8 mouse cellular contexts compared by ENCODE assay signal in genomic region chr17:86145079-86145951, GRCm38 (mm10). TPM values are rescaled to one million over a fixed set of nuclear protein-coding genes. Genes with fewer than 3 reads are reported as not detected.
DNase-seq lines count a peak whose midpoint lies in the region; ATAC-seq and TF ChIP-seq lines count a peak whose summit lies in the region.

Srbd1 (minus strand) TSS chr17:86145175.

- no peak for TF ChIP-seq CTCF in midbrain, postnatal 0 days (IDR thresholded peaks at IDR 0.05)

- peak within 1 kb of the TSS; percentile 97 for H3K4me2 ChIP-seq in embryonic facial prominence, embryonic 13.5 days
- peak within 1 kb of the TSS; percentile 82 for H3K4me2 ChIP-seq in limb, embryonic 15.5 days
- H3K4me2 ChIP-seq in midbrain, postnatal 0 days (ENCODE audit: low read depth, low read length, poor library complexity, severe bottlenecking) = peak within 1 kb of the TSS; percentile 99

- H3K27me3 ChIP-seq in embryonic facial prominence, embryonic 13.5 days = no peaks in the 10 kb centered on the region
- no peaks in the 10 kb centered on the region for H3K27me3 ChIP-seq in limb, embryonic 15.5 days
- no peaks in the 10 kb centered on the region for H3K27me3 ChIP-seq in midbrain, postnatal 0 days (ENCODE audit: insufficient read depth, low read length)

- no peaks in the 10 kb centered on the region for H3K9me3 ChIP-seq in embryonic facial prominence, embryonic 13.5 days
- no peaks in the 10 kb centered on the region for H3K9me3 ChIP-seq in limb, embryonic 15.5 days
- H3K9me3 ChIP-seq in midbrain, postnatal 0 days (ENCODE audit: low read length) = no peaks in the 10 kb centered on the region

- ATAC-seq in embryonic facial prominence, embryonic 13.5 days (ENCODE audit: insufficient number of reproducible peaks, insufficient read depth, low FRiP score, low TSS enrichment, low read depth) = peak; percentile 88
- peak; percentile 93 for ATAC-seq in limb, embryonic 15.5 days (ENCODE audit: insufficient number of reproducible peaks, low FRiP score, low TSS enrichment, low read depth)
- ATAC-seq in midbrain, postnatal 0 days (ENCODE audit: low FRiP score) = peak; percentile 93

- WGBS in embryonic facial prominence, embryonic 13.5 days = 2% methylated on average over 37 of the region's 45 CpGs
- WGBS in limb, embryonic 15.5 days = 3% methylated on average over 24 of the region's 45 CpGs
- 2% methylated on average over 26 of the region's 45 CpGs for WGBS in midbrain, postnatal 0 days

- H3K4me3 ChIP-seq in embryonic facial prominence, embryonic 13.5 days = peak within 1 kb of the TSS; percentile 76
- peak within 1 kb of the TSS; percentile 75 for H3K4me3 ChIP-seq in limb, embryonic 15.5 days
- H3K4me3 ChIP-seq in midbrain, postnatal 0 days (ENCODE audit: low read depth, low read length) = peak within 1 kb of the TSS; percentile 69

- peaks cover 12% of the 10 kb centered on the region for H3K4me1 ChIP-seq in embryonic facial prominence, embryonic 13.5 days
- peaks cover 15% of the 10 kb centered on the region for H3K4me1 ChIP-seq in limb, embryonic 15.5 days
- H3K4me1 ChIP-seq in midbrain, postnatal 0 days (ENCODE audit: insufficient read depth, low read length) = no peaks in the 10 kb centered on the region

- H3K9ac ChIP-seq in embryonic facial prominence, embryonic 13.5 days = peak within 1 kb of the TSS; percentile 87
- H3K9ac ChIP-seq in limb, embryonic 15.5 days = peak within 1 kb of the TSS; percentile 63
- H3K9ac ChIP-seq in midbrain, postnatal 0 days (replicated peaks; ENCODE audit: low read length, poor library complexity, severe bottlenecking) = peak within 1 kb of the TSS; percentile 60

- peak; percentile 96 for DNase-seq in A20 (ENCODE audit: low read depth, low spot score)
- peak; percentile 75 for DNase-seq in adrenal gland, postnatal 4 days (ENCODE audit: low spot score in 2 of 2)
- DNase-seq in heart, adult 8-10 months (ENCODE audit: low spot score) = peak; percentile 92
- DNase-seq in kidney, adult 8-10 months = peak; percentile 90 to 96
- DNase-seq in midbrain, postnatal 0 days (ENCODE audit: low spot score) = peak; percentile 94
- DNase-seq in spleen, postnatal 14 days (ENCODE audit: low spot score in 2 of 2) = peak; percentile 82 to 85

- H3K27ac ChIP-seq in embryonic facial prominence, embryonic 13.5 days = peak within 1 kb of the TSS; percentile 55
- H3K27ac ChIP-seq in limb, embryonic 15.5 days = peak within 1 kb of the TSS; percentile 63
- peak within 1 kb of the TSS; percentile 65 for H3K27ac ChIP-seq in midbrain, postnatal 0 days (ENCODE audit: low read depth, low read length)

- no peaks in the 10 kb centered on the region for H3K36me3 ChIP-seq in embryonic facial prominence, embryonic 13.5 days
- H3K36me3 ChIP-seq in limb, embryonic 15.5 days = peaks cover 6% of the 10 kb centered on the region; the same call in 1 of the 2 replicates
- no peaks in the 10 kb centered on the region for H3K36me3 ChIP-seq in midbrain, postnatal 0 days (ENCODE audit: insufficient read depth, low read length)

RNA-seq across cellular contexts. Expression of gene Srbd1, which starts in this region (rescaled TPM):
- 10 to 100 TPM; 19.3 to 23.2 TPM for total RNA-seq in adrenal gland, postnatal 4 days (2021)
- 21.1 and 22.8 TPM in 2 replicates for polyA plus RNA-seq in embryonic facial prominence, embryonic 13.5 days (2015; fragmentation: Nextera tagmentation; extraction: Ambion mirVana)
- 10 to 100 TPM; 12.5 to 17.5 (median 13.4) TPM for total RNA-seq in heart, adult 8-10 months (2022)
- 14.5 and 15.0 TPM in 2 replicates for polyA plus RNA-seq in limb, embryonic 15.5 days (2015; fragmentation: Nextera tagmentation; extraction: Ambion mirVana)
- 13.2 and 17.9 TPM in 2 replicates for total RNA-seq in midbrain, postnatal 0 days (2014; rRNA removed)
- polyA plus RNA-seq in midbrain, postnatal 0 days (2015; fragmentation: Nextera tagmentation; extraction: Ambion mirVana) = 6.7 and 8.3 TPM in 2 replicates

Comparison
In these comparisons a context has a peak if more than half of its experiments do, and no peak if none do; other contexts are left out.
1. Peak in every context shown above with its lines: DNase-seq, ATAC-seq, H3K4me3 ChIP-seq and H3K27ac ChIP-seq.